Mouse (Mus musculus): ENCODE results near the gene Olfr462.

The Olfr462 gene

DNA sequence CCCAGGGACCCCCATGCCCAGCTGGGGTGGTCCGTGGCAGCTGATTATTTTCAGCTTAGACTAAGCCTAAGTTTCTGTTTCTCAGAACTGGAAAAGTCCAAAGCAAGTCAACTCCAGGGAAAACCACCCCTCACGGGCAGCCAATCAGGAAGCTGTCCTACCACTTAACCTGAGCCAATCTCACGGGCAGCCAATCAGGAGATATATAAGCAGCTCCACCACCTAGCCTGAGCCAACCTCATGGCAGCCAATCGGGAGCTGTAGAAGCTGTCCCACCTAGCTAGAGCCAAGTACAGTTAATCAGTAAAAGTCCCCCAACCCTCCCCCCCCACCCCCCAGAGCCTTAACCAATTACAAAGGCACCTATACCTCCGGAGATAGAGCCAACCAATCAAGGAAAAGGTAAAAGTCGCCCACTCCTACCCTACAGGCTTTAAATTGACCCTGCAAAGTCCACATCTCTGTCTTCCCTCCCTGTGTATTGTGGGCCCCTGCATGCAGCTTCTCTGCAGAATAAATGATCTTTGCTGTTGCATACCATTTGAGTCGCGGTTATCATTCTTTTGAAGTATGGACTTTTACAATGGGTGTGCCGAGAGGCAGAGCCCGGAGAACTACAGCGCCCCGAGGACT lies 45.0 kb downstream of the Olfr462 start:
- no peak for DNase-seq

GRCm38 (mm10) chr11:87841436-87841835 lies 50.6 kb downstream of the Olfr462 start:
- DNase-seq, result no peak

DNA sequence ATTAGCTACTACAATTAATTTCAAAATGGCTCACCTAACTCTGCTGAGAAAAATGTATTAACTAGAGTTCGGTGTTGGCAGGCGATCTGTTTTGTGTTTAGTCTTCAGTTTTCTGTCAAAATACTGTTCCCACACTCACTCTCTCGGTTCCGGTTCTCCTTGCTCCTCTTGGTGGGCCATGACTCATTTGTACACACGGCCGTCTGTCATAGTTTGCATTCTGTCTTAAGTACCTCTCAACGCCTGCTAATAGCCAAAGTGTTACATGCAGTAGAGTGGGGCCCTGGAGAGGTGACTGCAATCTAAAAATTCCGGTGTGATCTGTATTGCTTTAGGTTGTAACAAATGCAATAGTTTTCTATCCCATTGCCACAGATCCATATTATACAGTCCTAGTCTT lies 51.4 kb downstream of the Olfr462 start:
- DNase-seq, result no peak
